Mouse (Mus musculus): ENCODE measurements around the gene Vamp9. TPM values are rescaled to one million over a fixed set of nuclear protein-coding genes. Genes with fewer than 3 reads are reported as not detected.

Vamp9 gene
- polyA plus RNA-seq (2011; ENCODE audit: insufficient read length, low read depth, missing spikeins), result not detected in 2 replicates

GRCm38 (mm10) chr5:99906181-99906956 lies at the start of gene Vamp9:
TSS of gene Vamp9 (plus strand) at chr5:99906254.
- Histone ChIP-seq H3K4me1 (ENCODE audit: control insufficient read depth, insufficient read depth, low read length) (no peaks in the 10 kb centered on the region), H3K27ac (ENCODE audit: insufficient read depth, low read length) (peak within 1 kb of the TSS; percentile 65), H3K4me3 (ENCODE audit: insufficient read depth, low read length) (peak within 1 kb of the TSS; percentile 61)
- TF ChIP-seq CTCF (IDR thresholded peaks at IDR 0.05; ENCODE audit: borderline replicate concordance, insufficient read depth, low read length), result no peak
- TF ChIP-seq POLR2A (IDR thresholded peaks at IDR 0.05; ENCODE audit: low read depth, low read length), result peak; percentile 74

GRCm38 (mm10) chr5:99857106-99857637 lies 48.9 kb upstream of the Vamp9 start:
- H3K4me3 ChIP-seq (ENCODE audit: insufficient read depth, low read length), result no peak overlapping the region
- H3K4me1 ChIP-seq (ENCODE audit: control insufficient read depth, insufficient read depth, low read length), result no peaks in the 10 kb centered on the region
- no peak for TF ChIP-seq POLR2A (IDR thresholded peaks at IDR 0.05; ENCODE audit: low read depth, low read length)
- TF ChIP-seq CTCF (IDR thresholded peaks at IDR 0.05; ENCODE audit: borderline replicate concordance, insufficient read depth, low read length), result no peak
- no peak overlapping the region for H3K27ac ChIP-seq (ENCODE audit: insufficient read depth, low read length)

- Histone ChIP-seq H3K27ac (ENCODE audit: insufficient read depth, low read length) (no peak overlapping the region), H3K4me3 (ENCODE audit: insufficient read depth, low read length) (no peak overlapping the region), H3K4me1 (ENCODE audit: control insufficient read depth, insufficient read depth, low read length) (no peaks in the 10 kb centered on the region)
- TF ChIP-seq POLR2A (IDR thresholded peaks at IDR 0.05; ENCODE audit: low read depth, low read length) (no peak), CTCF (IDR thresholded peaks at IDR 0.05; ENCODE audit: borderline replicate concordance, insufficient read depth, low read length) (no peak)
These were observed 46.2 kb upstream of the Vamp9 start for GRCm38 (mm10) chr5:99859637-99860433.

- no peak for TF ChIP-seq CTCF (IDR thresholded peaks at IDR 0.05; ENCODE audit: borderline replicate concordance, insufficient read depth, low read length)
- no peak for TF ChIP-seq POLR2A (IDR thresholded peaks at IDR 0.05; ENCODE audit: low read depth, low read length)
- no peaks in the 10 kb centered on the region for H3K4me1 ChIP-seq (ENCODE audit: control insufficient read depth, insufficient read depth, low read length)
- H3K4me3 ChIP-seq (ENCODE audit: insufficient read depth, low read length), result no peak overlapping the region
- H3K27ac ChIP-seq (ENCODE audit: insufficient read depth, low read length), result no peak overlapping the region
These were observed 44.2 kb upstream of the Vamp9 start for GRCm38 (mm10) chr5:99861816-99862215.

- Histone ChIP-seq H3K4me1 (ENCODE audit: control insufficient read depth, insufficient read depth, low read length) (no peaks in the 10 kb centered on the region), H3K27ac (ENCODE audit: insufficient read depth, low read length) (no peak overlapping the region), H3K4me3 (ENCODE audit: insufficient read depth, low read length) (no peak overlapping the region)
These were observed 42.2 kb upstream of the Vamp9 start for GRCm38 (mm10) chr5:99863656-99864380.

GRCm38 (mm10) chr5:99865779-99866178 lies 40.3 kb upstream of the Vamp9 start:
- Histone ChIP-seq H3K4me3 (ENCODE audit: insufficient read depth, low read length) (no peak overlapping the region), H3K27ac (ENCODE audit: insufficient read depth, low read length) (no peak overlapping the region), H3K4me1 (ENCODE audit: control insufficient read depth, insufficient read depth, low read length) (no peaks in the 10 kb centered on the region)
- TF ChIP-seq POLR2A (IDR thresholded peaks at IDR 0.05; ENCODE audit: low read depth, low read length), result no peak
- no peak for TF ChIP-seq CTCF (IDR thresholded peaks at IDR 0.05; ENCODE audit: borderline replicate concordance, insufficient read depth, low read length)

More at GRCm38 (mm10) chr5:99863656-99864380, 42.2 kb upstream of the Vamp9 start:
- no peak for TF ChIP-seq POLR2A (IDR thresholded peaks at IDR 0.05; ENCODE audit: low read depth, low read length)
- TF ChIP-seq CTCF (IDR thresholded peaks at IDR 0.05; ENCODE audit: borderline replicate concordance, insufficient read depth, low read length), result no peak

- TF ChIP-seq POLR2A (IDR thresholded peaks at IDR 0.05; ENCODE audit: low read depth, low read length), result no peak
- no peak for TF ChIP-seq CTCF (IDR thresholded peaks at IDR 0.05; ENCODE audit: borderline replicate concordance, insufficient read depth, low read length)
- no peaks in the 10 kb centered on the region for H3K4me1 ChIP-seq (ENCODE audit: control insufficient read depth, insufficient read depth, low read length)
- H3K4me3 ChIP-seq (ENCODE audit: insufficient read depth, low read length), result no peak overlapping the region
- H3K27ac ChIP-seq (ENCODE audit: insufficient read depth, low read length), result no peak overlapping the region
These were observed 37.8 kb upstream of the Vamp9 start for GRCm38 (mm10) chr5:99868286-99868685.

- no peak for TF ChIP-seq POLR2A (IDR thresholded peaks at IDR 0.05; ENCODE audit: low read depth, low read length)
- TF ChIP-seq CTCF (IDR thresholded peaks at IDR 0.05; ENCODE audit: borderline replicate concordance, insufficient read depth, low read length), result no peak
- H3K27ac ChIP-seq (ENCODE audit: insufficient read depth, low read length), result no peak overlapping the region
- H3K4me1 ChIP-seq (ENCODE audit: control insufficient read depth, insufficient read depth, low read length), result no peaks in the 10 kb centered on the region
- no peak overlapping the region for H3K4me3 ChIP-seq (ENCODE audit: insufficient read depth, low read length)
These were observed 37.1 kb upstream of the Vamp9 start for GRCm38 (mm10) chr5:99868923-99869322.

GRCm38 (mm10) chr5:99877565-99877964 lies 28.5 kb upstream of the Vamp9 start:
- H3K27ac ChIP-seq (ENCODE audit: insufficient read depth, low read length), result no peak overlapping the region
- no peak for TF ChIP-seq CTCF (IDR thresholded peaks at IDR 0.05; ENCODE audit: borderline replicate concordance, insufficient read depth, low read length)
- TF ChIP-seq POLR2A (IDR thresholded peaks at IDR 0.05; ENCODE audit: low read depth, low read length), result no peak
- no peaks in the 10 kb centered on the region for H3K4me1 ChIP-seq (ENCODE audit: control insufficient read depth, insufficient read depth, low read length)
- no peak overlapping the region for H3K4me3 ChIP-seq (ENCODE audit: insufficient read depth, low read length)

Data from embryonic fibroblast, embryonic 13.5 days (primary cell).